Mouse (Mus musculus): Measurements from ENCODE around the gene Prlr.
A peak's percentile ranks its signal among the peaks of the same experiment; 100 is the strongest.

The Prlr gene

GRCm38 (mm10) chr15:10236812-10237211 lies 59.8 kb downstream of the Prlr start:
- no peak for DNase-seq

- no peak for DNase-seq
Observed at GRCm38 (mm10) chr15:10238454-10238853, 61.4 kb downstream of the Prlr start.

- DNase-seq: no peak
Observed at GRCm38 (mm10) chr15:10240228-10240795, 63.3 kb downstream of the Prlr start.

GRCm38 (mm10) chr15:10242250-10242649 lies 65.2 kb downstream of the Prlr start:
- DNase-seq: no peak

- no peak for DNase-seq
Observed at GRCm38 (mm10) chr15:10249285-10249684, 72.2 kb downstream of the Prlr start.

GRCm38 (mm10) chr15:10250784-10251183 lies 73.7 kb downstream of the Prlr start:
- no peak for DNase-seq

- DNase-seq: no peak
Observed at GRCm38 (mm10) chr15:10252526-10252925, 75.5 kb downstream of the Prlr start.

GRCm38 (mm10) chr15:10262219-10262618 lies 85.2 kb downstream of the Prlr start:
- DNase-seq: no peak

GRCm38 (mm10) chr15:10262641-10263040 lies 85.6 kb downstream of the Prlr start:
- DNase-seq: no peak

GRCm38 (mm10) chr15:10263420-10263819 lies 86.4 kb downstream of the Prlr start:
- no peak for DNase-seq

- DNase-seq: no peak
Observed at GRCm38 (mm10) chr15:10264885-10265284, 87.8 kb downstream of the Prlr start.

GRCm38 (mm10) chr15:10267251-10267650 lies 90.2 kb downstream of the Prlr start:
- DNase-seq: no peak

GRCm38 (mm10) chr15:10276386-10276785 lies 99.3 kb downstream of the Prlr start:
- DNase-seq: no peak

- DNase-seq: peak; percentile 31
Observed at GRCm38 (mm10) chr15:10277461-10277860, 100.4 kb downstream of the Prlr start.

GRCm38 (mm10) chr15:10281546-10281945 lies 104.5 kb downstream of the Prlr start:
- peak; percentile 79 for DNase-seq

GRCm38 (mm10) chr15:10283661-10284060 lies 106.6 kb downstream of the Prlr start:
- peak; percentile 12 for DNase-seq

- DNase-seq: no peak
Observed at GRCm38 (mm10) chr15:10296570-10296969, 119.5 kb downstream of the Prlr start.

GRCm38 (mm10) chr15:10298058-10298457 lies 121.0 kb downstream of the Prlr start:
- no peak for DNase-seq

GRCm38 (mm10) chr15:10299467-10299866 lies 122.4 kb downstream of the Prlr start:
- no peak for DNase-seq

GRCm38 (mm10) chr15:10306461-10306860 lies 129.4 kb downstream of the Prlr start:
- DNase-seq: no peak

- DNase-seq: no peak
Observed at GRCm38 (mm10) chr15:10311826-10312225, 134.8 kb downstream of the Prlr start.

GRCm38 (mm10) chr15:10313522-10314455 lies 136.8 kb downstream of the Prlr start:
- peak; percentile 70 for DNase-seq

GRCm38 (mm10) chr15:10325080-10325479 lies 148.0 kb downstream of the Prlr start, which contains the start of gene Gm21973:
Gene Gm21973 (plus strand): TSS chr15:10325380.
- no peak for DNase-seq

GRCm38 (mm10) chr15:10330626-10331025 lies 153.6 kb downstream of the Prlr start:
- no peak for DNase-seq

Measured in kidney, postnatal 14 days (tissue).